Mouse (Mus musculus) heart, embryonic 14.5 days (tissue): Measurements from ENCODE around the gene Col12a1. TPM values are rescaled to one million over a fixed set of nuclear protein-coding genes. Genes with fewer than 3 reads are reported as not detected.
"Not testable (repeated sequence)": the region's sequence is repeated elsewhere in the genome, so short reads cannot be mapped to it uniquely, and the experiment has no call there.

Experiments
- ATAC-seq: fragments of 200-750 bp; cut with Nextera tagmentation; 2 replicates; pipeline ENCODE4 v1.8.0; 2017; ENCODE audit warnings: low read depth, moderate TSS enrichment; ENCODE audit not compliant: insufficient number of reproducible peaks, insufficient read depth, low FRiP score
- H3K27ac ChIP-seq, 2 experiments: fragments of 200-500 bp in 1 of 2; fragments of 300-500 bp in 1 of 2; sonication (generic) in 1 of 2; replicated peaks in 1 of 2; 2 replicates each; pipeline ENCODE4 v1.5.1; 2012 to 2014; ENCODE audit warnings: low read depth in 2 of 2, low read length in 2 of 2, control low read depth in 1 of 2, mild to moderate bottlenecking in 1 of 2, mixed read lengths in 1 of 2; ENCODE audit not compliant: control insufficient read depth in 1 of 2, insufficient read depth in 1 of 2
- H3K27me3 ChIP-seq: fragments of 300-500 bp; sonication (generic); 2 replicates; pipeline ENCODE4 v1.6.1; 2014; ENCODE audit warnings: mild to moderate bottlenecking, low read length, control low read depth; ENCODE audit not compliant: control insufficient read depth, insufficient read depth
- H3K36me3 ChIP-seq: fragments of 300-500 bp; sonication (generic); 2 replicates; pipeline ENCODE4 v1.6.1; 2014; ENCODE audit warnings: mild to moderate bottlenecking, control low read depth, low read length, mixed read lengths; ENCODE audit not compliant: control insufficient read depth, insufficient read depth
- H3K4me1 ChIP-seq, 2 experiments: fragments of 200-500 bp in 1 of 2; fragments of 300-500 bp in 1 of 2; sonication (generic) in 1 of 2; 2 replicates each; pipeline ENCODE4 v1.6.1; 2012 to 2014; ENCODE audit warnings: low read length in 2 of 2, control low read depth in 1 of 2, mixed read lengths in 1 of 2; ENCODE audit not compliant: control insufficient read depth in 2 of 2, insufficient read depth in 2 of 2
- H3K4me2 ChIP-seq: fragments of 300-500 bp; sonication (generic); 2 replicates; pipeline ENCODE4 v1.6.1; 2014; ENCODE audit warnings: mild to moderate bottlenecking, low read length
- H3K4me3 ChIP-seq, 2 experiments: fragments of 200-500 bp in 1 of 2; fragments of 300-500 bp in 1 of 2; sonication (generic) in 1 of 2; 2 replicates each; pipeline ENCODE4 v1.5.1; 2012 to 2014; ENCODE audit warnings: low read length in 2 of 2, mild to moderate bottlenecking in 2 of 2, control low read depth in 1 of 2, low read depth in 1 of 2, moderate library complexity in 1 of 2; ENCODE audit not compliant: control insufficient read depth in 1 of 2, insufficient read depth in 1 of 2
- H3K9ac ChIP-seq: fragments of 300-500 bp; sonication (generic); 2 replicates; pipeline ENCODE4 v1.6.1; 2014; ENCODE audit warnings: mild to moderate bottlenecking, low read length
- H3K9me3 ChIP-seq: fragments of 300-500 bp; sonication (generic); 2 replicates; pipeline ENCODE4 v1.6.1; 2016; ENCODE audit warnings: low read length, control low read depth; ENCODE audit not compliant: control insufficient read depth
- WGBS: fragments of 180-500 bp; shearing (Covaris S2); extraction: QIAGEN DNeasy Blood & Tissue Kit; methylation state at CpG from one replicate; pipeline ENCODE4 v1.1.7; 2014; 5-methylcytosine and 5-hydroxymethylcytosine counted together
- polyA plus RNA-seq: library from polyadenylated mRNA; unstranded; fragments of >200 nt; fragmentation: Nextera tagmentation; extraction: Ambion mirVana; gene quantifications from 2 replicates; pipeline ENCODE4 v1.2.1, GENCODE M21; 2014

The Col12a1 gene
- polyA plus RNA-seq, 1 experiment from 2014 or later: 18.4 TPM

- no peak for ATAC-seq
- no peak overlapping the region for H3K9ac ChIP-seq
- H3K4me2 ChIP-seq: no peak overlapping the region
- H3K4me1 ChIP-seq: peaks cover 0 to 2% of the 10 kb centered on the region in 2 experiments; a peak in 1 of 4 replicates
- no peak overlapping the region for H3K27ac ChIP-seq
- H3K4me3 ChIP-seq: no peak overlapping the region
- 52% methylated on average over 7 of the region's 7 CpGs for WGBS
- no peaks in the 10 kb centered on the region for H3K9me3 ChIP-seq
- no peaks in the 10 kb centered on the region for H3K27me3 ChIP-seq
- H3K36me3 ChIP-seq: no peaks in the 10 kb centered on the region
These were observed 29.3 kb downstream of the Col12a1 start for GRCm38 (mm10) chr9:79689342-79689741.

GRCm38 (mm10) chr9:79687227-79687626 lies 31.4 kb downstream of the Col12a1 start:
- no peak overlapping the region for H3K4me3 ChIP-seq
- ATAC-seq: no peak
- WGBS: 8% methylated on average over 3 of the region's 3 CpGs
- H3K27ac ChIP-seq: no peak overlapping the region
- H3K9me3 ChIP-seq: no peaks in the 10 kb centered on the region
- H3K9ac ChIP-seq: no peak overlapping the region
- H3K4me2 ChIP-seq: no peak overlapping the region
- peaks cover 5% of the 10 kb centered on the region; the same call in 1 of the 2 replicates for H3K36me3 ChIP-seq
- H3K4me1 ChIP-seq: peaks cover 0 to 2% of the 10 kb centered on the region in 2 experiments; a peak in 1 of 4 replicates
- H3K27me3 ChIP-seq: no peaks in the 10 kb centered on the region

- Histone ChIP-seq H3K27me3 (no peaks in the 10 kb centered on the region), H3K9me3 (no peaks in the 10 kb centered on the region), H3K4me1 (peaks cover 2 to 4% of the 10 kb centered on the region in 2 experiments; a peak in 2 of 4 replicates), H3K36me3 (peaks cover 5% of the 10 kb centered on the region; the same call in 1 of the 2 replicates), H3K9ac (no peak overlapping the region), H3K4me2 (no peak overlapping the region), H3K4me3 (no peak overlapping the region), H3K27ac (no peak overlapping the region)
- WGBS: 84% methylated on average over 1 of the region's 1 CpGs
- ATAC-seq: no peak
These were observed 32.6 kb downstream of the Col12a1 start for GRCm38 (mm10) chr9:79686049-79686448.

GRCm38 (mm10) chr9:79680453-79681240 lies 38.0 kb downstream of the Col12a1 start:
- H3K4me1 ChIP-seq: peaks cover 6 to 14% of the 10 kb centered on the region in 2 experiments; a peak in 3 of 4 replicates
- peak overlapping the region; percentile 10; the same call in 1 of the 2 replicates for H3K9ac ChIP-seq
- WGBS: 27% methylated on average over 4 of the region's 4 CpGs
- H3K27me3 ChIP-seq: no peaks in the 10 kb centered on the region
- H3K36me3 ChIP-seq: peaks cover 16% of the 10 kb centered on the region
- 0 out of 2 replicates have a peak, but pooled peaks have one; percentile 39 for ATAC-seq
- no peak overlapping the region for H3K4me3 ChIP-seq
- H3K27ac ChIP-seq: peak overlapping the region; percentile 73 to 83
- H3K4me2 ChIP-seq: no peak overlapping the region
- H3K9me3 ChIP-seq: no peaks in the 10 kb centered on the region

GRCm38 (mm10) chr9:79668806-79669205 lies 49.8 kb downstream of the Col12a1 start:
- not testable (repeated sequence) for ATAC-seq, H3K4me1 ChIP-seq, H3K4me2 ChIP-seq, H3K27me3 ChIP-seq, H3K36me3 ChIP-seq, H3K27ac ChIP-seq, H3K9me3 ChIP-seq, H3K9ac ChIP-seq, H3K4me3 ChIP-seq
- 78% methylated on average over 1 of the region's 1 CpGs for WGBS

- Histone ChIP-seq H3K36me3 (peaks cover 20% of the 10 kb centered on the region), H3K9ac (no peak overlapping the region), H3K27me3 (no peaks in the 10 kb centered on the region), H3K4me3 (no peak overlapping the region), H3K4me2 (no peak overlapping the region), H3K27ac (no peak overlapping the region), H3K4me1 (peaks cover 0 to 4% of the 10 kb centered on the region in 2 experiments; a peak in 2 of 4 replicates), H3K9me3 (no peaks in the 10 kb centered on the region)
- ATAC-seq: no peak
- 87% methylated on average over 16 of the region's 16 CpGs for WGBS
These were observed 65.1 kb downstream of the Col12a1 start for GRCm38 (mm10) chr9:79653327-79654150.

DNA sequence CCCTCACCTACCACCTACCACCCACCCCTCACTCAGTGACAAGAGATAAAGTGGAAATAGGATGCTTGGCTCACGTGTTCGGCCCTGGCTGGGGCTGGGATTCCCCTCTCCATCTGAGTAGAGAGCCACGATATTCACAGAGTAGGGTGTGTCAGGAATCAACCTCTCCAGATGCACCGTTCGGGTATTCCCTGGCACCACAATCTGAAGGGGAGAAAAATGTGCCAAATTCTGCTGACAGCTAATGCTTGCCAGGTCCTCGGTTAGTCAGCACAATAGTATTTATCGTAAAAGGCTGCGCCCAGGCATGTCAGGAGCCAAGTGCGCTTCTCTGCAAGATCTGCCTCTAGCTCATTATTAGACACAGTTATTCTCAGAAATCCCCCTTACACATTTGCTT lies 70.0 kb downstream of the Col12a1 start:
- Histone ChIP-seq H3K4me2 (no peak overlapping the region), H3K9ac (no peak overlapping the region), H3K27ac (no peak overlapping the region), H3K4me1 (peaks cover 0 to 7% of the 10 kb centered on the region in 2 experiments; a peak in 2 of 4 replicates), H3K27me3 (no peaks in the 10 kb centered on the region), H3K36me3 (peaks cover 18% of the 10 kb centered on the region), H3K9me3 (no peaks in the 10 kb centered on the region), H3K4me3 (no peak overlapping the region)
- no peak for ATAC-seq
- WGBS: 39% methylated on average over 9 of the region's 9 CpGs
